Mouse (Mus musculus) mouse embryonic stem cell (cell line): ENCODE measurements around the gene Cln3.

Experiments
- in situ Hi-C, 2 experiments: fragments of 300-500 bp; cut with MboI; formaldehyde crosslinking; loops; 1 replicate in 1 of 2; 3 replicates in 1 of 2; pipeline ENCODE4 v1.14.3; 2019 to 2020; ENCODE audit warnings: low sequenced_read_pairs in 2 of 2, low pct_unique_long_range_greater_than_20kb in 1 of 2, mixed read lengths in 1 of 2; ENCODE audit not compliant: unreplicated experiment in 1 of 2

Gene Cln3

DNA sequence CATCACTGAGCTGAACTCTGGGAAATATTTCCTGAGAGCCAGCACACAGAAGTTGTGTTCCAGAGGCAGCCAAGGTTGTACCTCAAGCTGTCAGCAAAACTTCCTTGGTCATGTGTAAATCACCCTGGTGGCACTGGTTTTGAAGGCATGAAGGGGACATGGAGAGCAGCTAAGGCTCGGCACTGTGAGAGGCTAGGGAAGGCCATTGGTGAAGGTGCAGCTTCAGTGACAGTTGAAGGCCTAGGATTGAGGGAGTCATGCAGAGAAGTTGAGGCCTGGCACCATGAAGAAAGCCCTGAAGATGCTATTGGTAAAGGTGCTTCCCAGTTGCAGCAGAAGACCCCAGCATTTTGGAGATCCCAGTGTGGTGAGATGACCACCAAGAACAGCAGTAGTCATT is 44.0 kb downstream of the Cln3 start:
- in situ Hi-C loops, result no loop called here

DNA sequence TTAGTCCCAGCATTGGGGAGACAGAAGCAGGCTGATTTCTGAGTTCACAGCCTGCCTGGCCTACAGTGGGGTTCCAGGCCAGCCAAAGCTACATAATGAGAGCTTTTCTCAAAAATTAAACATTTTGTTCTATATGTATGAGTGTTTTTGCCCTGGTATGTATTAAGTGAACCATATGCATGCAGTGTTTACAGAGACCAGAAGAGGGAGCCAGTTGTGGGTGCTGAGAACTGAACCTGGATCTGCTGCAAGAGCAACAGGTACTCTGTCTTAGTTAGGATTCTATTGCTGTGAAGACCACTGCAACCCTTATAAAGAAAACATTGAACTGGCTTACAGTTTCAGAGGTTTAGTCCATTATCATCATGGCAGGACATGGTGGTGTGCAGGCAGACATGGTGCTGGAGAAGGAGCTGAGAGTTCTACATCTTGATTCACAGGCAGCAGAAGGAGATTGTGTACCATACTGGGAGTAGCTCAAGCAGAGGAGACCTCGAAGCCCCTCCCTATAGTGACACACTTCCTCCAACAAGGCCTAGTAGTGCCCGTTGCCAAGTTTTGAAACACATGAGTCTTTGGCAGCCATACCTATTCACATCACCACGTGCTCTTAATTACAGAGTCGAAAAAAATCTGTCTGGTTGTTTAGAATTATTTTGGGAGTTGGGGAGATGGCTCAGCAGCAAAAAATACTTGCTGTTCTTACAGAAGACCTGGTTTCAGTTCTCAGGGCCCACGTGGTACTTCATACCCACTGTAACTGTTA is 47.6 kb downstream of the Cln3 start:
- in situ Hi-C loops, result no loop called here

DNA sequence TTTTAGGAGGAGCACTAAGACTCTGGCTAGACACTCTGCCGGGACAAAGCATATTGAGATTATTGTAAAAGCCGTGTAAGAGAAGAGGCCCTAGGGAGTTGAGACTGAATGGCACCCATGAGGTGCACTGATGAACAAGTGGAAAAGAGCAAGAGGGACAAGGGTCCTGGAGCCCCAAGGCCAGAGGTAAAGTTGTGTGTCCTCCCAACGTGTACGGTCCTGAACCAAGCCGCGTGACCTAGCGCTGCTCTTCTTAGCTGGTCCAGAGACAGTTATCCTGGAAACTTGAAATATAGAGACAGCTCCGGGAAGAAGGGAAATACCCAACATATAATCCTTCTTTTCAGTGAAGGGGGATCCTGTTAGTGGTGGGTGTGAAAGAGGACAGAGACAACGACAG is 49.2 kb downstream of the Cln3 start:
- in situ Hi-C loops, result no loop called here

DNA sequence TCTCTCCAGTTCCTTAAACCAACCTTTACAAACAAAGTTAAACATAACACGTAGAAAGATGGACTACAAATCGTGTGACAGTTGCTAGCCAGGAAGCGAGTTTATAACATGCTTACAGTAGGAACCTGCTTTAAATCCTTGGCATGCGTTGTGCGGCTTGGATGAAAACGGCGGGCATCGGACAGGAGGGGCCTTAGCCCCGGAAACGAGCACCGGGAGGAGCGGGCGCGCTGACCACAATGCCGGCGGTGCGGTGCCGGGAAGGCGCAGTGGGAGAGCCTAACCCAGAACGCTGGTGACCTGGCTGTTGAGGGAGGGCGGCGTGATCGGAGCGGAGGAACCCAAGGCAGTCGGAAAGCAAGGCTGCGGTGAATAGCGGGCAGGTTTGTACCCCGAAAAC is 49.9 kb downstream of the Cln3 start:
- in situ Hi-C loops, result no loop called here

DNA sequence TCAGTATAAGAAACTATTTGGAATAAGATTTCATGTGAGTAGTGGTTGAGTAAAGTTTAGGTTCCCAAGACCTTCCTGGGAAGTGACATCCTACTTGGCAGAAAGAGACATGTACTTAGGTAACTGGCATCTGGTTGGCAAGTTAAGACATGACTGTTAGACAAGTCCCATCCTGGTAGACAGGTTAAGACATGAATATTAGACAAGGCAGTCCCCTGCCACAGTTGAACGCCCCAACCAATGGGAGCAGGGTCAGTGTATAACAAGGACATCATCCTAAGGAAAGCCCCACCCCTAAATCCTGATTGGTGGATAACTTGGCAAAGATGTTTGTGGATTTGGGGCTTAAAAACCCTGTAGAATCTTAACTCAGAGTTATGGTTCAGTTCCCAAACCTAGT is 52.2 kb downstream of the Cln3 start:
- in situ Hi-C loops, result no loop called here

DNA sequence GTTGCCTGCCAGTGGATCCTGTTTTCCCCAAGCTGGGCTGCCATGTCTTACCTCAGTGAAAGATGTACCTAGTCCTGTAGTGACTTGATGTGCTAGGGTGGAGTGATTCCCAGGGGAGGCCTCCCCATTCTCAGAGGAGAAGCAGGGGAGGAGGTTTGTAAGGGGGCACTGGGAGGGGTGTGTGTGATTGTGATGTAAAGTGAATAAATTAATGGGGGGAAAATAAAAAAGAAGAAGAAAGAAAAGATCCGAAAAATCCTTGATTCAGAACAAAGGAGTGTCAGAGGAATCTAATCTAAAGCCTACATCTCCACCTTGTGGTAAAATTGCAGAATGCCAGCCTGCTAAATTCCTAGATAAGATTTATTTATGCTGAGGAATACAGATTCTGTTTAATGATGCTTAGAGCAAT is 57.4 kb downstream of the Cln3 start:
- in situ Hi-C loops, result loop anchor here in 1 of 2 experiments (5.0 kb wide), 1 partner anchor 46 kb away; no protein-coding TSS in a partner anchor

DNA sequence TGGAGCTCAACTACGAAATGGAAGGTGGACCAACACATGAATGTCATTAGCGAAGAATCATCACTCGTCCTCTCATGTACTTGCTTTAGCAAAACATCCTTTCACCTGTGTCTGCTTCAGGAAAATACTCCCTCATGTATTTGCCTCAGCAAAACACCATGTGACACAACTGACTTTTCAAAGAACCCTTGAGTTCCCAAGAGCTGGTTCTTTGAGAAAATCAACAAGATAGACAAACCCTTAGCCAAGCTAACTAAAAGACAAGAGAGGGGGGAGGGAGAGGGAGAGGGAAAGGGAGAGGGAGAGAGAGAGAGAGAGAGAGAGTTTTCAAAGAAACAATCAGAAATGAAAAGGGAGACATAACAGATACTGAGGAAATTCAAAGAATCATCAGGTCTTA is 62.3 kb downstream of the Cln3 start:
- in situ Hi-C loops, result no loop called here
